Mouse (Mus musculus): ENCODE results near the gene Prrt3. TPM values are rescaled to one million over a fixed set of nuclear protein-coding genes. Genes with fewer than 3 reads are reported as not detected.
A peak's percentile ranks its signal among the peaks of the same experiment; 100 is the strongest.

The Prrt3 gene
- total RNA-seq, 2 experiments from 2014 or later, result 15.5 to 19.7 TPM

GRCm38 (mm10) chr6:113492101-113492864 is 9.4 kb downstream of the Prrt3 start:
- intact Hi-C loops (cut with DNase I), result no loop called here
- no peak for DNase-seq

GRCm38 (mm10) chr6:113489410-113489809 is 12.3 kb downstream of the Prrt3 start:
- intact Hi-C loops (cut with DNase I), result no loop called here
- DNase-seq, result no peak

- no peak for DNase-seq
- intact Hi-C loops (cut with DNase I), result no loop called here
Observed at GRCm38 (mm10) chr6:113487125-113487576, 14.6 kb downstream of the Prrt3 start.

GRCm38 (mm10) chr6:113483729-113484128 is 18.0 kb downstream of the Prrt3 start:
- intact Hi-C loops (cut with DNase I), result no loop called here
- DNase-seq, result peak; percentile 53

GRCm38 (mm10) chr6:113483100-113483615 is 18.6 kb downstream of the Prrt3 start, which contains the start of gene Creld1:
Creld1 (plus strand) TSS chr6:113483297.
- intact Hi-C loops (cut with DNase I), result no loop called here
- DNase-seq, result peak; percentile 95

- intact Hi-C loops (cut with DNase I), result no loop called here
- DNase-seq, result no peak
Observed at GRCm38 (mm10) chr6:113482477-113483099, 19.1 kb downstream of the Prrt3 start.

- no peak for DNase-seq
- intact Hi-C loops (cut with DNase I), result no loop called here
Observed at GRCm38 (mm10) chr6:113480555-113481373, 21.0 kb downstream of the Prrt3 start.

GRCm38 (mm10) chr6:113478906-113479305 is 22.8 kb downstream of the Prrt3 start:
- DNase-seq, result no peak
- intact Hi-C loops (cut with DNase I), result no loop called here

GRCm38 (mm10) chr6:113477353-113477752 is 24.4 kb downstream of the Prrt3 start:
- intact Hi-C loops (cut with DNase I), result no loop called here
- no peak for DNase-seq

GRCm38 (mm10) chr6:113473715-113474114 is 28.0 kb downstream of the Prrt3 start:
- intact Hi-C loops (cut with DNase I), result no loop called here
- no peak for DNase-seq

GRCm38 (mm10) chr6:113473246-113473645 is 28.5 kb downstream of the Prrt3 start:
- intact Hi-C loops (cut with DNase I), result no loop called here
- no peak for DNase-seq

- intact Hi-C loops (cut with DNase I), result no loop called here
- no peak for DNase-seq
Observed at GRCm38 (mm10) chr6:113472061-113472460, 29.7 kb downstream of the Prrt3 start.

- no peak for DNase-seq
- intact Hi-C loops (cut with DNase I), result no loop called here
Observed at GRCm38 (mm10) chr6:113471297-113471936, 30.3 kb downstream of the Prrt3 start, which contains the start of gene Il17rc. Il17rc (plus strand) TSS chr6:113471427.

GRCm38 (mm10) chr6:113469432-113469831 is 32.3 kb downstream of the Prrt3 start:
- peak; percentile 80 for DNase-seq
- intact Hi-C loops (cut with DNase I), result no loop called here

- intact Hi-C loops (cut with DNase I), result no loop called here
- DNase-seq, result peak; percentile 69
Observed at GRCm38 (mm10) chr6:113469021-113469420, 32.7 kb downstream of the Prrt3 start.

GRCm38 (mm10) chr6:113468512-113468911 is 33.2 kb downstream of the Prrt3 start:
- intact Hi-C loops (cut with DNase I), result no loop called here
- no peak for DNase-seq

GRCm38 (mm10) chr6:113465602-113466001 is 36.1 kb downstream of the Prrt3 start:
- peak; percentile 76 for DNase-seq
- intact Hi-C loops (cut with DNase I), result no loop called here

- no peak for DNase-seq
- intact Hi-C loops (cut with DNase I), result no loop called here
Observed at GRCm38 (mm10) chr6:113464040-113464439, 37.7 kb downstream of the Prrt3 start.

GRCm38 (mm10) chr6:113458635-113459034 is 43.1 kb downstream of the Prrt3 start:
- DNase-seq, result no peak
- intact Hi-C loops (cut with DNase I), result no loop called here

GRCm38 (mm10) chr6:113457952-113458534 is 43.7 kb downstream of the Prrt3 start, which contains the start of gene Il17re:
Il17re (plus strand) TSS chr6:113458484.
- DNase-seq, result no peak
- intact Hi-C loops (cut with DNase I), result no loop called here
